Mouse (Mus musculus): ENCODE data around the gene Phlpp1. TPM values are rescaled to one million over a fixed set of nuclear protein-coding genes. Genes with fewer than 3 reads are reported as not detected.

The Phlpp1 gene
- total and polyA plus RNA-seq, 2 experiments, result 8.3 to 8.7 TPM

GRCm38 (mm10) chr1:106349116-106349515 is 177.6 kb downstream of the Phlpp1 start:
- Histone ChIP-seq H3K4me1 (ENCODE audit: control insufficient read depth, insufficient read depth, low read length) (no peaks in the 10 kb centered on the region), H3K27ac (replicated peaks; ENCODE audit: insufficient read depth, low read depth, low read length) (no peak overlapping the region), H3K27me3 (ENCODE audit: control insufficient read depth, insufficient read depth, low read length) (no peaks in the 10 kb centered on the region), H3K9ac (ENCODE audit: low read depth, low read length) (no peak overlapping the region), H3K79me2 (ENCODE audit: control insufficient read depth, insufficient read depth, low read length) (no peaks in the 10 kb centered on the region; the same call in 1 of the 2 replicates), H3K36me3 (ENCODE audit: control insufficient read depth, insufficient read depth, low read length) (peaks cover 21% of the 10 kb centered on the region), H3K4me3 (ENCODE audit: insufficient read depth, low read depth, low read length) (no peak overlapping the region)
- no peak for DNase-seq (ENCODE audit: extremely low read depth, low read depth, low spot score)
- TF ChIP-seq POLR2A (IDR thresholded peaks at IDR 0.05; ENCODE audit: extremely low read depth, insufficient read depth, low read length) (no peak), CTCF (IDR thresholded peaks at IDR 0.05; ENCODE audit: low read depth, low read length) (no peak)
- 97% methylated on average over 3 of the region's 3 CpGs for WGBS

GRCm38 (mm10) chr1:106351512-106351911 is 180.0 kb downstream of the Phlpp1 start:
- H3K27me3 ChIP-seq (ENCODE audit: control insufficient read depth, insufficient read depth, low read length), result no peaks in the 10 kb centered on the region
- DNase-seq (ENCODE audit: extremely low read depth, low read depth, low spot score), result no peak
- H3K27ac ChIP-seq (replicated peaks; ENCODE audit: insufficient read depth, low read depth, low read length), result no peak overlapping the region
- peaks cover 12% of the 10 kb centered on the region for H3K36me3 ChIP-seq (ENCODE audit: control insufficient read depth, insufficient read depth, low read length)
- H3K4me3 ChIP-seq (ENCODE audit: insufficient read depth, low read depth, low read length), result no peak overlapping the region
- TF ChIP-seq CTCF (IDR thresholded peaks at IDR 0.05; ENCODE audit: low read depth, low read length), result no peak
- TF ChIP-seq POLR2A (IDR thresholded peaks at IDR 0.05; ENCODE audit: extremely low read depth, insufficient read depth, low read length), result no peak
- H3K4me1 ChIP-seq (ENCODE audit: control insufficient read depth, insufficient read depth, low read length), result no peaks in the 10 kb centered on the region
- 96% methylated on average over 2 of the region's 2 CpGs for WGBS
- no peak overlapping the region for H3K9ac ChIP-seq (ENCODE audit: low read depth, low read length)
- H3K79me2 ChIP-seq (ENCODE audit: control insufficient read depth, insufficient read depth, low read length), result no peaks in the 10 kb centered on the region; the same call in 1 of the 2 replicates

GRCm38 (mm10) chr1:106352801-106353511 is 181.4 kb downstream of the Phlpp1 start:
- no peaks in the 10 kb centered on the region for H3K27me3 ChIP-seq (ENCODE audit: control insufficient read depth, insufficient read depth, low read length)
- no peak overlapping the region for H3K27ac ChIP-seq (replicated peaks; ENCODE audit: insufficient read depth, low read depth, low read length)
- peaks cover 10% of the 10 kb centered on the region; the same call in 1 of the 2 replicates for H3K36me3 ChIP-seq (ENCODE audit: control insufficient read depth, insufficient read depth, low read length)
- H3K4me3 ChIP-seq (ENCODE audit: insufficient read depth, low read depth, low read length), result no peak overlapping the region
- TF ChIP-seq POLR2A (IDR thresholded peaks at IDR 0.05; ENCODE audit: extremely low read depth, insufficient read depth, low read length), result no peak
- no peak for TF ChIP-seq CTCF (IDR thresholded peaks at IDR 0.05; ENCODE audit: low read depth, low read length)
- DNase-seq (ENCODE audit: extremely low read depth, low read depth, low spot score), result no peak
- H3K9ac ChIP-seq (ENCODE audit: low read depth, low read length), result no peak overlapping the region
- H3K4me1 ChIP-seq (ENCODE audit: control insufficient read depth, insufficient read depth, low read length), result no peaks in the 10 kb centered on the region
- 90% methylated on average over 2 of the region's 2 CpGs for WGBS
- no peaks in the 10 kb centered on the region; the same call in 1 of the 2 replicates for H3K79me2 ChIP-seq (ENCODE audit: control insufficient read depth, insufficient read depth, low read length)

GRCm38 (mm10) chr1:106353993-106354392 is 182.4 kb downstream of the Phlpp1 start:
- TF ChIP-seq POLR2A (IDR thresholded peaks at IDR 0.05; ENCODE audit: extremely low read depth, insufficient read depth, low read length), result no peak
- TF ChIP-seq CTCF (IDR thresholded peaks at IDR 0.05; ENCODE audit: low read depth, low read length), result no peak
- Histone ChIP-seq H3K4me3 (ENCODE audit: insufficient read depth, low read depth, low read length) (no peak overlapping the region), H3K79me2 (ENCODE audit: control insufficient read depth, insufficient read depth, low read length) (no peaks in the 10 kb centered on the region; the same call in 1 of the 2 replicates), H3K36me3 (ENCODE audit: control insufficient read depth, insufficient read depth, low read length) (peaks cover 10% of the 10 kb centered on the region), H3K27me3 (ENCODE audit: control insufficient read depth, insufficient read depth, low read length) (no peaks in the 10 kb centered on the region), H3K9ac (ENCODE audit: low read depth, low read length) (no peak overlapping the region), H3K27ac (replicated peaks; ENCODE audit: insufficient read depth, low read depth, low read length) (no peak overlapping the region), H3K4me1 (ENCODE audit: control insufficient read depth, insufficient read depth, low read length) (no peaks in the 10 kb centered on the region)
- DNase-seq (ENCODE audit: extremely low read depth, low read depth, low spot score), result no peak
- WGBS, result 96% methylated on average over 4 of the region's 4 CpGs

- Histone ChIP-seq H3K36me3 (ENCODE audit: control insufficient read depth, insufficient read depth, low read length) (peaks cover 8% of the 10 kb centered on the region), H3K27me3 (ENCODE audit: control insufficient read depth, insufficient read depth, low read length) (no peaks in the 10 kb centered on the region), H3K4me3 (ENCODE audit: insufficient read depth, low read depth, low read length) (no peak overlapping the region), H3K79me2 (ENCODE audit: control insufficient read depth, insufficient read depth, low read length) (no peaks in the 10 kb centered on the region; the same call in 1 of the 2 replicates), H3K27ac (replicated peaks; ENCODE audit: insufficient read depth, low read depth, low read length) (no peak overlapping the region), H3K4me1 (ENCODE audit: control insufficient read depth, insufficient read depth, low read length) (no peaks in the 10 kb centered on the region), H3K9ac (ENCODE audit: low read depth, low read length) (no peak overlapping the region)
- TF ChIP-seq POLR2A (IDR thresholded peaks at IDR 0.05; ENCODE audit: extremely low read depth, insufficient read depth, low read length), result no peak
- no peak for DNase-seq (ENCODE audit: extremely low read depth, low read depth, low spot score)
These were observed 187.9 kb downstream of the Phlpp1 start for GRCm38 (mm10) chr1:106359474-106359873.

Data from liver, adult 2 months (tissue).